Mouse (Mus musculus) ES-E14 (cell line): ENCODE data around the gene 6030498E09Rik. TPM values are rescaled to one million over a fixed set of nuclear protein-coding genes. Genes with fewer than 3 reads are reported as not detected.
A peak's percentile ranks its signal among the peaks of the same experiment; 100 is the strongest.

Experiments used
- DNase-seq: peaks from one replicate; pipeline ENCODE4 v3.0.0-alpha.2; 2013; ENCODE audit warnings: low read depth, low spot score
- H3K27ac ChIP-seq: 2 replicates; pipeline ENCODE4 v1.5.1; 2012; ENCODE audit warnings: low read depth, mild to moderate bottlenecking, low read length, moderate library complexity, mixed read lengths; ENCODE audit not compliant: poor library complexity, insufficient read depth, severe bottlenecking
- H3K36me3 ChIP-seq: 2 replicates; pipeline ENCODE4 v1.6.1; 2012; ENCODE audit warnings: mild to moderate bottlenecking, low read length, moderate library complexity, mixed read lengths; ENCODE audit not compliant: control insufficient read depth, poor library complexity, insufficient read depth, severe bottlenecking
- H3K4me1 ChIP-seq, 2 experiments: fragments of 150-350 bp in 1 of 2; sonication (generic) in 1 of 2; 2 replicates each; pipeline ENCODE4 v1.6.1; 2012; ENCODE audit warnings: low read length in 2 of 2, mild to moderate bottlenecking in 1 of 2, mixed read lengths in 1 of 2; ENCODE audit not compliant: control insufficient read depth in 2 of 2, insufficient read depth in 2 of 2, poor library complexity in 1 of 2
- H3K4me3 ChIP-seq, 2 experiments: fragments of 150-350 bp in 1 of 2; sonication (generic) in 1 of 2; 2 replicates each; pipeline ENCODE4 v1.5.1; 2012; ENCODE audit warnings: low read length in 2 of 2, low read depth in 1 of 2, mild to moderate bottlenecking in 1 of 2, mixed read lengths in 1 of 2; ENCODE audit not compliant: insufficient read depth in 1 of 2, poor library complexity in 1 of 2, severe bottlenecking in 1 of 2
- H3K9ac ChIP-seq: 2 replicates; pipeline ENCODE4 v1.6.1; 2012; ENCODE audit warnings: low read depth, mild to moderate bottlenecking, low read length, mixed read lengths; ENCODE audit not compliant: poor library complexity, insufficient read depth, severe bottlenecking
- H3K9me3 ChIP-seq: fragments of 150-350 bp; sonication (generic); 2 replicates; pipeline ENCODE4 v1.6.1; 2012; ENCODE audit warnings: low read depth, mild to moderate bottlenecking, low read length; ENCODE audit not compliant: control insufficient read depth, insufficient read depth
- CHD2 ChIP-seq: IDR thresholded peaks from 2 replicates; pipeline ENCODE4 v1.6.1; 2014; ENCODE audit warnings: mild to moderate bottlenecking, low read depth, low read length, inconsistent platforms
- HCFC1 ChIP-seq: IDR thresholded peaks from 2 replicates; pipeline ENCODE4 v1.6.1; 2012; ENCODE audit warnings: low read length, inconsistent platforms, borderline replicate concordance; ENCODE audit not compliant: insufficient read depth
- MAFK ChIP-seq: IDR thresholded peaks from 2 replicates; pipeline ENCODE4 v1.6.1; 2014; ENCODE audit warnings: mild to moderate bottlenecking, low read depth, low read length, inconsistent platforms; ENCODE audit not compliant: insufficient read depth
- ZC3H11A ChIP-seq: IDR thresholded peaks from 2 replicates; pipeline ENCODE4 v1.6.1; 2012; ENCODE audit warnings: low read depth, mild to moderate bottlenecking, inconsistent platforms, low read length, borderline replicate concordance
- ZNF384 ChIP-seq: IDR thresholded peaks from 2 replicates; pipeline ENCODE4 v1.6.1; 2012; ENCODE audit warnings: low read depth, low read length, inconsistent platforms
- in situ Hi-C, 2 experiments: fragments of 600-800 bp; cut with MboI; formaldehyde crosslinking; loops; one replicate each; pipeline ENCODE4 v1.15.1; 2025; ENCODE audit warnings: low sequenced_read_pairs in 2 of 2, inconsistent platforms in 1 of 2; ENCODE audit not compliant: unreplicated experiment in 2 of 2
- total RNA-seq: library from RNA; depleted of rRNA; stranded (reverse); fragments of 300-350 nt; gene quantifications from 2 replicates; pipeline ENCODE4 v1.2.3, GENCODE M21; 2012; rRNA removed

Gene 6030498E09Rik
- total RNA-seq, 1 experiment = not detected

DNA sequence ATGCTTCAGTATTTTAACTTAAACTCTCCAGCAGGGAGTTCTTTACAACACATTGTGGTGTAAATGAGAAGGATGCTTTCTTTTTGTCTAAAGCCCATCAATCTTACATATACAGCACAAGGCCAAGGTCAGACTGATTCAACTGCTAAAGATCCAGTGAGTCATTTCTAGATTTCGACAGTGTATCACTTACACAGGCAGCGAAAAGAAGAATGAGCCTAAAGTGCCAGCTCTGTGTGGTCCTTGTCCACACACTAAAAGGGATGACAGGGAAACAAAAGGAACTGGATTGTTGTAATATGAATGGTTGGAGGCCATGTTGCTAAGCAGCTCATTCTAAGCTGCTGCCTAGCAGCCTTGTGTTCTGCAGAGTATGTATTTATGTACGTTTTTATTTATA, 41.5 kb downstream of the 6030498E09Rik start:
- in situ Hi-C loops = no loop called here
- H3K27ac ChIP-seq = no peak overlapping the region
- no peaks in the 10 kb centered on the region for H3K36me3 ChIP-seq

DNA sequence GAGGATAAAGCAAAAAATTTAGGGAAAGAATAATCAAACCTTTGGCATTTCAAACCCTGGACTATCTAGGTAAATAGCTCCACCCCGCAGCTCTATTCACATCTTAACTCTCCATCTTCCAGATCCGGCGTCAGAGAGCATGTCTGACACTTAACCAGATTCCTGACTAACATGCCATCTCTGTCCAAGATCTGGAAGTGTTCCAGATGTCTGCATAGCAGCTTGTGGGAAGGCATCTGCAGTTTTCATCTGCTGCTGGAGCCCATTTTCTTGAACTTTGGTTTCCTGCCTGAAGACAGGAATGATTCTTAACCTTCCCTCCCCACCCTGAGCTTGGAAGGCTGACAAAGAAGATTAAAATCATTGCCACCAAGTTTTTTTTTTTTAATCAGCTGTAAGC, 44.4 kb downstream of the 6030498E09Rik start:
- no peaks in the 10 kb centered on the region for H3K36me3 ChIP-seq
- no peak overlapping the region for H3K4me3 ChIP-seq
- DNase-seq = no peak
- no peak overlapping the region for H3K27ac ChIP-seq
- no peaks in the 10 kb centered on the region for H3K4me1 ChIP-seq
- in situ Hi-C loops = no loop called here
- no peak overlapping the region for H3K9ac ChIP-seq
- H3K9me3 ChIP-seq = no peaks in the 10 kb centered on the region
- TF ChIP-seq CHD2 (no peak), ZNF384 (no peak), MAFK (no peak), HCFC1 (no peak), ZC3H11A (no peak)

More for the DNA sequence above, 41.5 kb downstream of the 6030498E09Rik start:
- Histone ChIP-seq H3K9me3 (no peaks in the 10 kb centered on the region), H3K4me3 (no peak overlapping the region), H3K9ac (no peak overlapping the region), H3K4me1 (no peaks in the 10 kb centered on the region)
- DNase-seq = peak; percentile 11
- TF ChIP-seq CHD2 (no peak), MAFK (no peak), ZNF384 (no peak), HCFC1 (no peak), ZC3H11A (no peak)

GRCm38 (mm10) chrX:38958571-38958970, 186.1 kb downstream of the 6030498E09Rik start:
- H3K9ac ChIP-seq = no peak overlapping the region
- in situ Hi-C loops = no loop called here
- no peaks in the 10 kb centered on the region for H3K4me1 ChIP-seq
- no peak overlapping the region for H3K27ac ChIP-seq
- H3K9me3 ChIP-seq = no peaks in the 10 kb centered on the region
- TF ChIP-seq ZC3H11A = no peak
- no peak overlapping the region for H3K4me3 ChIP-seq
- DNase-seq = no peak
- no peaks in the 10 kb centered on the region for H3K36me3 ChIP-seq

DNA sequence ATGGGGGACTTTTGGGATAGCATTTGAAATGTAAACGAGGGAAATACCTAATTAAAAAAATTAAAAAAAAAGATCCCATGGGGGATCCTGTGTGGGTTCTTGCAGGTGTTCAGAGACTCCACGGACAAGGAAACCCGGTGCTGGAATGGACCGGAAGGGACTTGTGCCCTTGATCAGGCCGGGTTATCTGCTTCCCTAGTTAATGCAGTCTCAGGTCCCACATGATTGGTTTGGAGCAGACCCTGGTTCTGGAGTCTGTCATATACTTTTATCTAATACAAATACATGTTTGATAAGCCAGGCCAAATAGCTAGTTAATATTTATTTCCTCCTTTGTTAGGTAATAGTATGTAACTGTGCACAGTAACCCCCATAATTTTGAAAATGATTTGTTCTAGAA, 223.8 kb downstream of the 6030498E09Rik start:
- no peak overlapping the region for H3K9ac ChIP-seq
- in situ Hi-C loops = no loop called here
- H3K9me3 ChIP-seq = no peaks in the 10 kb centered on the region
- no peaks in the 10 kb centered on the region for H3K4me1 ChIP-seq
- DNase-seq = no peak
- no peak overlapping the region for H3K4me3 ChIP-seq
- no peak overlapping the region for H3K27ac ChIP-seq
- TF ChIP-seq HCFC1 (no peak), CHD2 (no peak), MAFK (no peak), ZC3H11A (no peak)
- no peaks in the 10 kb centered on the region for H3K36me3 ChIP-seq

Other genes with a start within 250 kb of the 6030498E09Rik start
- 67.4 and 114 TPM in 2 replicates for gene Cul4b, start 196.5 kb upstream of the 6030498E09Rik start, total RNA-seq
- 37.3 and 44.7 TPM in 2 replicates for gene Mcts1, start 172.1 kb upstream of the 6030498E09Rik start, total RNA-seq
- 13.8 and 17.1 TPM in 2 replicates for gene C1galt1c1, start 137.6 kb upstream of the 6030498E09Rik start, total RNA-seq